Mouse (Mus musculus): ENCODE data around the gene Zfyve27.

GRCm38 (mm10) chr19:42131101-42131500 is 32.6 kb upstream of the Zfyve27 start:
- no peak for TF ChIP-seq CTCF (IDR thresholded peaks at IDR 0.05; ENCODE audit: extremely low read depth, insufficient read length, insufficient replicate concordance, low read depth, low read length)
- no peak for TF ChIP-seq POLR2A (IDR thresholded peaks at IDR 0.05; ENCODE audit: low read depth, low read length)
